Mouse (Mus musculus) embryonic facial prominence, embryonic 11.5 days (tissue): ENCODE measurements around the gene Nsmce1. TPM values are rescaled to one million over a fixed set of nuclear protein-coding genes. Genes with fewer than 3 reads are reported as not detected.

Experiments used
- ATAC-seq: fragments of 200-750 bp; cut with Nextera tagmentation; replicated peaks from 2 replicates; pipeline ENCODE4 v1.8.0; 2017; ENCODE audit warnings: low read depth; ENCODE audit not compliant: insufficient number of reproducible peaks, low FRiP score, low TSS enrichment
- DNase-seq: peaks from one replicate; pipeline ENCODE4 v3.0.0-alpha.2; 2015; ENCODE audit warnings: low spot score
- H3K27ac ChIP-seq: fragments of 300-500 bp; sonication (generic); replicated peaks from 2 replicates; pipeline ENCODE4 v1.5.1; 2014; ENCODE audit warnings: mild to moderate bottlenecking, low read depth, low read length, control low read depth
- H3K27me3 ChIP-seq: fragments of 300-500 bp; sonication (generic); 2 replicates; pipeline ENCODE4 v1.6.1; 2014; ENCODE audit warnings: mild to moderate bottlenecking, low read length, moderate library complexity, mixed read lengths; ENCODE audit not compliant: control insufficient read depth, insufficient read depth
- H3K36me3 ChIP-seq: fragments of 300-500 bp; sonication (generic); replicated peaks from 2 replicates; pipeline ENCODE4 v1.6.1; 2014; ENCODE audit warnings: low read depth, mild to moderate bottlenecking, low read length, moderate library complexity, mixed read lengths; ENCODE audit not compliant: control insufficient read depth, insufficient read depth
- H3K4me1 ChIP-seq: fragments of 300-500 bp; sonication (generic); 2 replicates; pipeline ENCODE4 v1.6.1; 2014; ENCODE audit warnings: low read length, mixed read lengths; ENCODE audit not compliant: control insufficient read depth, insufficient read depth
- H3K4me2 ChIP-seq: fragments of 300-500 bp; sonication (generic); 2 replicates; pipeline ENCODE4 v1.6.1; 2014; ENCODE audit warnings: low read depth, mild to moderate bottlenecking, control low read depth, low read length, moderate library complexity
- H3K4me3 ChIP-seq: fragments of 300-500 bp; sonication (generic); 2 replicates; pipeline ENCODE4 v1.5.1; 2014; ENCODE audit warnings: low read depth, low read length, control low read depth
- H3K9ac ChIP-seq: fragments of 300-500 bp; sonication (generic); replicated peaks from 2 replicates; pipeline ENCODE4 v1.6.1; 2014; ENCODE audit warnings: mild to moderate bottlenecking, control low read depth, low read length
- H3K9me3 ChIP-seq: fragments of 300-500 bp; sonication (generic); replicated peaks from 2 replicates; pipeline ENCODE4 v1.6.1; 2016; ENCODE audit warnings: mild to moderate bottlenecking, low read length, inconsistent platforms, mixed read lengths; ENCODE audit not compliant: control insufficient read depth
- WGBS: fragments of 180-500 bp; shearing (Covaris S2); extraction: QIAGEN DNeasy Blood & Tissue Kit; methylation state at CpG from one replicate; pipeline ENCODE4 v1.1.7; 2014; 5-methylcytosine and 5-hydroxymethylcytosine counted together
- polyA plus RNA-seq: library from polyadenylated mRNA; unstranded; fragments of >200 nt; fragmentation: Nextera tagmentation; extraction: Ambion mirVana; gene quantifications from 2 replicates; pipeline ENCODE4 v1.2.1, GENCODE M21; 2014

Nsmce1 gene
- polyA plus RNA-seq: 119 and 132 TPM in 2 replicates

DNA sequence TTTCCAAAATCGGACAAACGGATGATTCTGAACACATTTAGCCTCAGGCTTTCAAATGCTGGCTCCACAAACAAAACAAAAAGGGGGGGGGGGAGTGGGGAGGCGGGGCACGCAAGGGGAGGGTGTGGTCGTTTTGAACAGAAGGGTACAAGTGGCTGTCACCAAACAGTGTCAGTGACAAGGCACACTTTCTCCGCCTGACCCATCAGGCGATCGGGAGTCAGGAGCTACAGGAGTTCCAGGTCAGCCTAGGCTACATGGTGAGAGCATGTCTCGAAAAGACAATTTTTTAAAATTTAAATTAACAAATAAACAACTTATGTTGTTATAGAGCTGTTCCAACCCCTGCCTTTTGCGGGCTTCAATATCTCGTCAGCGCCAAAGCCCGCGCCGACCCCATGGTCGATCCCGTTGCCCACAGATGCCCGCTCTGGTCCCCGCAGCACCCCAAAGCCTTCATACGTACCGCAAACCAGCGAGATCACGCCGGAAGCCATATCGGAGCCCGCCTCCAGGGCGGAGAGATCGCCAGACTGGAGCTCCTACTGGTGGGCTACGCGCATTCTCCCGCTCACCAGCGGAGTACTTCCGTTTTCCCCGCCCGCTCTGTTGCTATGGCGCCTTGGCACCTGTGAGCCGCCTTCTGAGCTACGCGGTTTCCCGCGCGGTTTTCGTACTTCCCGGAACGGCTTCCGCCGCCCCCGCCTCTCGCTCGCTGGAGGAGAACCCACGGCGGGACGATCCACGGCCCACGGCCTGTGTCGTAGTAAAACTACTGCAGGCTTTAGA lies at the start of gene Nsmce1:
Gene Nsmce1 (minus strand): TSS at position 650 of the 789 bp plus-strand sequence.
- H3K27me3 ChIP-seq: no peaks in the 10 kb centered on the region
- peak within 1 kb of the TSS; percentile 63 for H3K4me2 ChIP-seq
- peak within 1 kb of the TSS; percentile 73 for H3K9ac ChIP-seq
- H3K36me3 ChIP-seq: no peaks in the 10 kb centered on the region
- DNase-seq (peak; percentile 98), ATAC-seq (peak; percentile 97)
- H3K4me3 ChIP-seq: peak within 1 kb of the TSS; percentile 58
- WGBS: under 1% methylated on average over 56 of the region's 56 CpGs
- H3K27ac ChIP-seq: peak within 1 kb of the TSS; percentile 36
- H3K9me3 ChIP-seq: no peaks in the 10 kb centered on the region
- no peaks in the 10 kb centered on the region for H3K4me1 ChIP-seq

DNA sequence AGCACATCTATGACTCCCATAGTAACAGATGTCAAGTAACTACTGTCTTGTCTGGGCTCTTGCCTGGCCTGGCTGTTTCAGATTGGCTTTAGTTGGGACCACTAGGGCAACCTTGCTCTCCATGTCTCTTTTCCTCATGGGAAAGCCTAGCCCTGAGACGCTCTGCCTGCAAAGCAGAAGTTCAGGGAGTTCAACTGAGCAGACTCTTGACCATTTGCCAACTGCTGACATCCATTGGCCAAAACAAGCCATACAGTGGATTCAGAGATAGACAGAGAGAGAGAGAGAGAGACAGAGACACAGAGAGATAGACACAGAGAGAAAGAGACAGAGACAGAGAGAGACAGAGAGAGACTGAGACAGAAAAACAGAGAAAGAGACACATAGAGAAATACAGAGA lies 49.6 kb upstream of the Nsmce1 start:
- H3K4me1 ChIP-seq: no peaks in the 10 kb centered on the region
- H3K4me2 ChIP-seq: no peak overlapping the region
- no peak overlapping the region for H3K27ac ChIP-seq
- H3K9ac ChIP-seq: no peak overlapping the region
- no peaks in the 10 kb centered on the region for H3K36me3 ChIP-seq
- WGBS: 93% methylated on average over 1 of the region's 1 CpGs
- no peak overlapping the region for H3K4me3 ChIP-seq
- ATAC-seq (no peak), DNase-seq (no peak)
- no peaks in the 10 kb centered on the region for H3K27me3 ChIP-seq
- H3K9me3 ChIP-seq: no peaks in the 10 kb centered on the region

DNA sequence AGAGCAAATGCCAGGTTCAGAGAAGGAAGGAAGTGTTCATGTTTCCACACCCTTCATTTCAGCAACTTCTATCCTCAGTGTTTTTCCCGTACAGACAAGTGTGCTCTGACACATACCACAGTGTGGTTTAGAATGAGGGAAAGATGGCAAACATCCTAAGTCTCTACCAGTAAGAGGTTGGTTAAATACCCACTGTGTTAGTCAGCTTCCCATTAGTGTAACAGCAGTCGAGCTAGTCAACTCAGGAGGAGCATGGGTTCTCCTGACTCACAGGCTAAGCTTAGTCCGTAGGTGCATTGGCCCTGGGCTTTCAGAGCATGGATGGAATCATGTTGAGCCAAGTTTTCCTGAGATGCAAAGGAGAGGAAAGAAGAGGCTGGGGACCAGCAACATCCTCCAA lies 48.0 kb upstream of the Nsmce1 start:
- WGBS: 91% methylated on average over 3 of the region's 3 CpGs

DNA sequence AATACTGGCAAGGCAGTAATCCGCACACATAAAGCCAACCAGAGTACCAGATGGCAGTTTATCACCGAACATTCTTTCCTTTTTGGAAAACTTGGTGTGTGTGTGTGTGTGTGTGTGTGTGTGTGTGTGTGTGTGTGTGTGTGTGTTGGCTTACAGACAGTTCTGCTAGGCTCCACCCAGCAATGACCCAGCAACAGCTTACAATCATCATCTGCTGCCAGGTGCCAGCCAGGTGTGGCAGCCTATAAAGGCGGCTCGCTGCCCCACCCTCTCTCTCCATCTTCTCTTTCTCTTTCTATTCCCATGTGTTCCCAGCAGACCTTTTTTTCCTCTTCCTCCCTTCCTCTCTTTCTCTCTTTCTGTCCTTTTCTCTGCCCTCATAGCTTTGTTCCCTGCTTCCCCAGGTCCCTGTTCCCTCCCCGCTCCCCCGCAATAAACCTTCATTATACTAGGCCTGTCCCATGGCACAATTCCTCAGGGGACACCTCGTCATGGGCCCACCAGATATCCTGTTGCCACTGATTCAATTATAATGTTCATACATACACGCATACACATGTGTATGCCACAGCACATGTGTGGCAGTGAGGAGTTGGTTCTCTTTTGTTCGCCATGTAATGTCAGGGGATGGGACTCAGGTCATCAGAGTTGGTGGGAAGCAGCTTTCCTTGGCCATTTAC lies 36.6 kb upstream of the Nsmce1 start:
- WGBS: 84% methylated on average over 9 of the region's 9 CpGs

More for the DNA sequence above, 48.0 kb upstream of the Nsmce1 start:
- H3K36me3 ChIP-seq: no peaks in the 10 kb centered on the region
- H3K4me1 ChIP-seq: no peaks in the 10 kb centered on the region
- no peak overlapping the region for H3K9ac ChIP-seq
- no peaks in the 10 kb centered on the region for H3K9me3 ChIP-seq
- ATAC-seq (no peak), DNase-seq (no peak)
- H3K27me3 ChIP-seq: no peaks in the 10 kb centered on the region
- no peak overlapping the region for H3K4me3 ChIP-seq
- H3K4me2 ChIP-seq: no peak overlapping the region
- H3K27ac ChIP-seq: no peak overlapping the region

DNA sequence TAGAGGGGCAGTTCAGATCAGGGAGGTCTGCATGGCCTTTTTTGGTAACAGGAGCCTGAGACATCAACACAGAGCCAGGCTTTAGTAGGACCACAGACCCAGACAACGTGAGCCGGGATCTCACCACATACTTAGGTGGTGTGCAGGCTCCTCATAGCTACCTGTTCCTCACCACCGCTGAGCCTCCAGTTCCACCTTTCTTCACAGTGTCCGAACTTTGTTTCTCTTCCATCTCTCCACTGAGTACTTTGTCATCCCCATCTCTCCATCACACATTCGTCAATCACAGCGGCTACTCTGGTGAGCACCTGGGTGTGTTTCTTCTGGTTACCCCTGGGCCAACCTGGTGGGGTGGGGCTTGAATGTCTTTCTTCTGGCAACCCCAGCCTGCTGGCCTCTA lies 35.8 kb upstream of the Nsmce1 start:
- no peak overlapping the region for H3K27ac ChIP-seq
- H3K27me3 ChIP-seq: no peaks in the 10 kb centered on the region
- H3K4me2 ChIP-seq: no peak overlapping the region
- no peak overlapping the region for H3K4me3 ChIP-seq
- no peaks in the 10 kb centered on the region for H3K4me1 ChIP-seq
- no peak overlapping the region for H3K9ac ChIP-seq
- H3K36me3 ChIP-seq: no peaks in the 10 kb centered on the region
- DNase-seq: no peak
- H3K9me3 ChIP-seq: no peaks in the 10 kb centered on the region
- ATAC-seq: no peak
- 88% methylated on average over 6 of the region's 6 CpGs for WGBS

More for the DNA sequence above, 36.6 kb upstream of the Nsmce1 start:
- Histone ChIP-seq H3K27ac (no peak overlapping the region), H3K4me3 (no peak overlapping the region), H3K9me3 (no peaks in the 10 kb centered on the region), H3K4me1 (no peaks in the 10 kb centered on the region), H3K36me3 (no peaks in the 10 kb centered on the region), H3K27me3 (no peaks in the 10 kb centered on the region), H3K4me2 (no peak overlapping the region), H3K9ac (no peak overlapping the region)
- ATAC-seq: no peak
- no peak for DNase-seq

DNA sequence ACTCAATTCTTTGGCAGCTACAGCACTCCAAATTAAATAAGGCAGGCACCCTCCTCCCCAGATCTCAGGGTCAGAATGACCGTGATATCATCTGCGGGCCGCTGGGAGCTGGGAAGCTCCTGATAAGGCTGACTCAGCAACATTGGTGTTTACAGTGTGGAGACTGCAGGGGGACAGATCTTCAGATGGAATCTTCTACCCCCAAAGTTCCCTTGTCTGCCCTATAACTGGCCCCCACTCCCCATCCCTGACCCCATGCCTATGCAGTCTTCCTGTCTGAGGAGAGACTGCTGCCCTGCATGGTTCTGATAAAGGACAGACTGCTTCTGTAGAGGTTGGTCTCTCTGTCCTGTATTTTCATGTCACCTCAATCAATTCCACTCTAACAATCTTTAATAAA lies 31.7 kb upstream of the Nsmce1 start:
- H3K27me3 ChIP-seq: no peaks in the 10 kb centered on the region
- no peak overlapping the region for H3K4me2 ChIP-seq
- DNase-seq: no peak

DNA sequence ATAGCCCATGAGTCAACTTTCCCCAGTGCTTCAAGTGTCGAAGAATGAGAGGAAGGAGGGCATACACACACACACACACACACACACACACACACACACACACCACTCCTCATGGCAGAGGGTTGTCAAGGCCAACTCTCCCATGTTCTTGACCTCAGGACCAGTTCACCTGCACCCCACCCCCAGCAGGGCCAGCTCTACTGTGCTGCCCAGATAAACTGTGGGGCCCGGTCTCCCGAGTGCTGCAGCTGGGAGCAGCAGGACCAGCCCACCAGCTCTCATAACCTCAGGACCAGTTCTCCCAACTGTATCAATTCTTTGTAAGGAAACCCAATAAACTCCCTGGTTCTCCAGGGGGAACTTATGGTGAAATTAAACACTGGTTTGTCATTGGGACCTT lies 28.3 kb upstream of the Nsmce1 start:
- Histone ChIP-seq H3K27ac (no peak overlapping the region), H3K36me3 (no peaks in the 10 kb centered on the region), H3K4me2 (no peak overlapping the region), H3K4me3 (no peak overlapping the region), H3K4me1 (no peaks in the 10 kb centered on the region), H3K9me3 (no peaks in the 10 kb centered on the region), H3K9ac (no peak overlapping the region), H3K27me3 (no peaks in the 10 kb centered on the region)
- WGBS: 90% methylated on average over 3 of the region's 3 CpGs
- ATAC-seq (no peak), DNase-seq (no peak)

More for the DNA sequence above, 31.7 kb upstream of the Nsmce1 start:
- no peak overlapping the region for H3K9ac ChIP-seq
- H3K9me3 ChIP-seq: no peaks in the 10 kb centered on the region
- no peaks in the 10 kb centered on the region for H3K36me3 ChIP-seq
- 83% methylated on average over 3 of the region's 3 CpGs for WGBS
- H3K4me1 ChIP-seq: no peaks in the 10 kb centered on the region
- no peak overlapping the region for H3K4me3 ChIP-seq
- no peak overlapping the region for H3K27ac ChIP-seq
- no peak for ATAC-seq

DNA sequence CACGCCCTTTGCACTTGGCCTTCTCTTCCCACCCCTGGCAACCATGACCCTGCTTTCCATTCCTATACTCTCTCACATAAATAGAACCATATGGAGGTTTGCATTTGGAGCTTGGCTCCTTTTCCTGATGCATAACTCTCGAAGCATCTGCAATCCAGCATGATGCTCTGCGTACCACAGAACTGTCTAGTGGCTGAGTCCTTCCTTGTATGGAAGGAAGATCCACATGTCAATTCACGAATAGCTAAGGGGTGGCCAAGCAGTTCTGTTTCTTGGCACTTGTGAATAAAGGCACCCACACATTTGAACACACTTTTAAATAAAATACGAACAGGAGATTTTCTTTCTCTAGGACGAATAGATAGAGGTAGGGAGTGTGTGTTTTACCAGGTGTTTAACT lies 26.1 kb upstream of the Nsmce1 start:
- peak; percentile 21 for DNase-seq

More for the DNA sequence above, 26.1 kb upstream of the Nsmce1 start:
- H3K4me2 ChIP-seq: no peak overlapping the region
- no peaks in the 10 kb centered on the region for H3K27me3 ChIP-seq
- no peaks in the 10 kb centered on the region for H3K4me1 ChIP-seq
- H3K9ac ChIP-seq: no peak overlapping the region
- H3K9me3 ChIP-seq: no peaks in the 10 kb centered on the region
- no peaks in the 10 kb centered on the region for H3K36me3 ChIP-seq
- WGBS: 65% methylated on average over 6 of the region's 6 CpGs
- H3K4me3 ChIP-seq: no peak overlapping the region
- no peak for ATAC-seq
- no peak overlapping the region for H3K27ac ChIP-seq
